Mouse (Mus musculus) neural tube, embryonic 11.5 days (tissue): ENCODE data around the gene Heatr5b. TPM values are rescaled to one million over a fixed set of nuclear protein-coding genes. Genes with fewer than 3 reads are reported as not detected.

ENCODE experiments used
- ATAC-seq: fragments of 200-750 bp; cut with Nextera tagmentation; 2 replicates; pipeline ENCODE4 v1.8.0; 2017; ENCODE audit warnings: moderate number of reproducible peaks, mild to moderate bottlenecking, moderate TSS enrichment, moderate library complexity; ENCODE audit not compliant: insufficient read depth, low FRiP score, low TSS enrichment
- DNase-seq: peaks from one replicate; pipeline ENCODE4 v3.0.0-alpha.2; 2015; ENCODE audit warnings: low spot score
- H3K27ac ChIP-seq: fragments of 300-500 bp; sonication (generic); 2 replicates; pipeline ENCODE4 v1.5.1; 2014; ENCODE audit warnings: low read depth, mild to moderate bottlenecking, low read length
- H3K27me3 ChIP-seq: fragments of 300-500 bp; sonication (generic); 2 replicates; pipeline ENCODE4 v1.6.1; 2014; ENCODE audit warnings: mild to moderate bottlenecking, low read length, mixed read lengths; ENCODE audit not compliant: control insufficient read depth, insufficient read depth
- H3K36me3 ChIP-seq: fragments of 300-500 bp; sonication (generic); 2 replicates; pipeline ENCODE4 v1.6.1; 2014; ENCODE audit warnings: mild to moderate bottlenecking, low read length, moderate library complexity, mixed read lengths; ENCODE audit not compliant: control insufficient read depth, insufficient read depth
- H3K4me1 ChIP-seq: fragments of 300-500 bp; sonication (generic); 2 replicates; pipeline ENCODE4 v1.6.1; 2014; ENCODE audit warnings: low read length, mixed read lengths; ENCODE audit not compliant: control insufficient read depth, insufficient read depth
- H3K4me2 ChIP-seq: fragments of 300-500 bp; sonication (generic); 2 replicates; pipeline ENCODE4 v1.6.1; 2014; ENCODE audit warnings: low read depth, mild to moderate bottlenecking, moderate library complexity
- H3K4me3 ChIP-seq: fragments of 300-500 bp; sonication (generic); 2 replicates; pipeline ENCODE4 v1.5.1; 2014; ENCODE audit warnings: low read depth, low read length
- H3K9ac ChIP-seq: fragments of 300-500 bp; sonication (generic); 2 replicates; pipeline ENCODE4 v1.6.1; 2014; ENCODE audit warnings: mild to moderate bottlenecking, low read length
- H3K9me3 ChIP-seq: fragments of 300-500 bp; sonication (generic); 2 replicates; pipeline ENCODE4 v1.6.1; 2016; ENCODE audit warnings: low read length; ENCODE audit not compliant: control insufficient read depth
- WGBS: fragments of 180-500 bp; shearing (Covaris S2); extraction: QIAGEN DNeasy Blood & Tissue Kit; methylation state at CpG from one replicate; pipeline ENCODE4 v1.1.7; 2014; 5-methylcytosine and 5-hydroxymethylcytosine counted together
- polyA plus RNA-seq: library from polyadenylated mRNA; unstranded; fragments of >200 nt; fragmentation: Nextera tagmentation; extraction: Ambion mirVana; gene quantifications from 2 replicates; pipeline ENCODE4 v1.2.1, GENCODE M21; 2014

The Heatr5b gene
- polyA plus RNA-seq, 1 experiment from 2014 or later = 18.9 TPM

DNA sequence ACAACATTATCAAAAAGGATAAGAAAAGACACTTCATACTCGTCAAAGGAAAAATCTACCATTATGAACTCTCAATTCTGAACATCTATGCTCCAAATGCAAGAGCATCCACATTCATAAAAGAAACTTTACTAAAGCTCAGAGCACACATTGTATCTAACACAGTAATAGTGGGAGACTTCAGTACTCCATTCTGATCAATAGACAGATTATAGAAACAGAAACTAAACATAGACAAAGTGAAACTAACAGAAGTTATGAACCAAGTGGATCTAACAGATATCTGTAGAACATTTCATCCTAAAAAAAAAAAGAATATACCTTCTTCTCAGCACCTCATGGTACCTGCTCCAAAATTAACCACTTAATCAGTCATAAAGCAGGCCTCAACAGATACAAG lies 56.4 kb downstream of the Heatr5b start:
- ATAC-seq (no peak), DNase-seq (no peak)
- H3K27me3 ChIP-seq = no peaks in the 10 kb centered on the region
- H3K36me3 ChIP-seq = no peaks in the 10 kb centered on the region
- H3K9ac ChIP-seq = no peak overlapping the region
- H3K4me2 ChIP-seq = no peak overlapping the region
- H3K4me3 ChIP-seq = no peak overlapping the region
- H3K9me3 ChIP-seq = no peaks in the 10 kb centered on the region
- WGBS = 92% methylated on average over 1 of the region's 1 CpGs
- no peak overlapping the region for H3K27ac ChIP-seq
- no peaks in the 10 kb centered on the region for H3K4me1 ChIP-seq

DNA sequence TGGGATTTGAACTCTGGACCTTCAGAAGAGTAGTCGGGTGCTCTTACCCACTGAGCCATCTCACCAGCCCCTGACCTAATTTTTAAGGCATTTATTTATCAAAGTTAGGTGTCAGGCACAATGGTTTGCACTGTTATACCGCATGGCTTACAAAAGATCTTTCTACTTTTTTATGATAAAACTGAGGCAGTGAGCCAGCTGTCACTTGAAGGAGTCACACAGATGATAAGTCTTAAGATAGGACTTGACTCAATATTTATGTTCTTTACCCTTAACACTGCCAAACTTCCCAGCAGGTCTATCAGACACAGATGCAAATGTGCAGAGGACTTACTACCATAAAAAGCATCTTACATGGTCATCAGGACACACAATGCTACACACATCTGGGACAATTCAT lies 62.8 kb downstream of the Heatr5b start:
- ATAC-seq (no peak), DNase-seq (no peak)
- Histone ChIP-seq H3K27ac (no peak overlapping the region), H3K9me3 (no peaks in the 10 kb centered on the region), H3K27me3 (no peaks in the 10 kb centered on the region), H3K4me1 (no peaks in the 10 kb centered on the region), H3K4me2 (no peak overlapping the region), H3K36me3 (no peaks in the 10 kb centered on the region; the same call in 1 of the 2 replicates), H3K9ac (no peak overlapping the region), H3K4me3 (no peak overlapping the region)
- 94% methylated on average over 2 of the region's 2 CpGs for WGBS

DNA sequence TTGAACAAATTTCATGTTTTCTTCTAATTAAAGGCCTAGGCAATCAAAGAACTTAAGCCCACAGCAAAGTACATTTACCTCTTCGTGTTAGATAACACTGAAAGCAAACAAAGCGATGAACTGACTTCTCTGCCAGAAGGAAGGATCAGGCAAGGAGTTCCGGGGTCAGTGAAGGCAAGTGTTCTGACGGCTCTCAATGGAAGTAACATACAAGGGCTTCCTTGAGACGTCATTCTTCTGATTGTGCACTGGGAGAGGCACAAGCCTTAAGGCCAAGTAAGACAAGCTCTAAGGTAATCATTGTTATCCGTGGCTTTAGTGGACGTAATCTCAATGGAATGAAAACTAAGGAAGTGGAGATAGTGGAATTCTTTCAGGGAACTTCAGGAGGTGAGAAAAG lies 64.2 kb downstream of the Heatr5b start:
- Histone ChIP-seq H3K9ac (no peak overlapping the region), H3K4me2 (no peak overlapping the region), H3K27ac (no peak overlapping the region), H3K9me3 (no peaks in the 10 kb centered on the region), H3K36me3 (no peaks in the 10 kb centered on the region; the same call in 1 of the 2 replicates), H3K4me3 (no peak overlapping the region), H3K27me3 (no peaks in the 10 kb centered on the region), H3K4me1 (no peaks in the 10 kb centered on the region)
- DNase-seq (no peak), ATAC-seq (no peak)
- WGBS = 80% methylated on average over 7 of the region's 7 CpGs

DNA sequence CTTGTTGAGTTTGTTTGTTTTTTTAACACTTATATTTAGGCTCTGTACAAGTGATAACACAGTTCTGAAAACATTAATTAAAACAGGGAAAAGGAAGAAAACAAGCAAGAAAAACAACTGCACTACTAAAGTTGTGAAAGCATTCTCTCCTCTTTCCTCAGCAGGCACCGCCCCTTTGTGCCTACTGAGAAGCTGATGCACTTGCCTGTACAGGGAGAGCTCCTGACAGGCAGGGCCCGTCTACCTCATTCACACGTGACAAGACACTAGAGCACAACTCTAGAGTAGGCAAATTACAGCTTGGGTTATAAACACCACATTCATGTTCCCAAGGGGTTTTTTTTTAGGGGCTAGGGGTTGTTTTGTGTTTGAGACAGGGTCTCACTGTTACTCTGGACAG lies 65.8 kb downstream of the Heatr5b start:
- ATAC-seq = no peak
- H3K36me3 ChIP-seq = no peaks in the 10 kb centered on the region; the same call in 1 of the 2 replicates
- no peak for DNase-seq
- no peaks in the 10 kb centered on the region for H3K9me3 ChIP-seq
- no peaks in the 10 kb centered on the region for H3K4me1 ChIP-seq
- no peak overlapping the region for H3K4me3 ChIP-seq
- no peak overlapping the region for H3K27ac ChIP-seq
- H3K4me2 ChIP-seq = no peak overlapping the region
- H3K9ac ChIP-seq = no peak overlapping the region
- no peaks in the 10 kb centered on the region for H3K27me3 ChIP-seq
- WGBS = 81% methylated on average over 3 of the region's 3 CpGs

DNA sequence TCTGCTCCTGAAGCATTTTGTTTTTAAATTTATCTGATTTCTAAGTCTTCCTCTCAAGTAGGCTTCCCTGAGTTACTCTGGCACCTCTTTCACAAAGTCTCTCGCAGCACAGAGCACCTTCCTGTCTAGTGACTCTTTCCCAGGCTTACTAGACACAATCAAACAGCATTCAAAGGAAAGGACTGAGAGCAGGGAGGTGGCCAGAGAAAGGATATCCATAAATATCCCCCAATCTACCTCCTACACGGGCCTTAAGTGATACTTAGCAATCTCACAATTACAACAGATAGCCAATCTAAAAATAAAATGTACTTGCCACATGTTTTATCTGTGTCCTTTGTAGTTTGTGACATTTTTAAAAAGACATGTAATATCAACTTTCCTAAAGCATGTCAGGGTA lies 66.2 kb downstream of the Heatr5b start:
- H3K4me1 ChIP-seq = no peaks in the 10 kb centered on the region
- no peak for DNase-seq
- no peak overlapping the region for H3K4me2 ChIP-seq
- no peak overlapping the region for H3K9ac ChIP-seq
- no peak for ATAC-seq
- no peaks in the 10 kb centered on the region for H3K9me3 ChIP-seq
- H3K27ac ChIP-seq = no peak overlapping the region
- no peaks in the 10 kb centered on the region for H3K27me3 ChIP-seq
- H3K36me3 ChIP-seq = no peaks in the 10 kb centered on the region; the same call in 1 of the 2 replicates
- H3K4me3 ChIP-seq = no peak overlapping the region
- WGBS = 86% methylated on average over 2 of the region's 2 CpGs

DNA sequence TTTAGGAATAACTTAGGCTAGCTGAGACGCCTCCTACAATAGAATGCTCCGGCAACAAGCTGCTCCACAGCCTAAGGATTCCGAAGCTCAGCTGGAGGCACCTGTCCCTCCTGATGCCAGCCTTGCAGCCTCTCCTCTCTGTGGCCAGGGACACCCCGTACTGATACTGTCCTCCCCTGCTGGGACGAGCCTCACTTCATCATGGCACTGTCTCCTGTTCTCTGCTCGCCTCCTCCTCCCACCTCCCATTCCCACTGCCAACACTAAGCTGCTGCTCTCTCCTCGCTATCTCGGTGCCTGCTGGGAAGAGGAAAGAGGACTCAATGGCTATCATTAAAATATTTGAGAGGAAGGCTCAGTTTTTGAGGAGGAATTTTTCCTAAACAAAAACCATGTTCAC lies 67.6 kb downstream of the Heatr5b start:
- DNase-seq = no peak
- Histone ChIP-seq H3K9me3 (no peaks in the 10 kb centered on the region), H3K27me3 (no peaks in the 10 kb centered on the region), H3K9ac (no peak overlapping the region), H3K4me2 (no peak overlapping the region), H3K27ac (no peak overlapping the region), H3K4me1 (no peaks in the 10 kb centered on the region), H3K4me3 (no peak overlapping the region), H3K36me3 (no peaks in the 10 kb centered on the region)
- WGBS = 75% methylated on average over 8 of the region's 8 CpGs
- no peak for ATAC-seq

DNA sequence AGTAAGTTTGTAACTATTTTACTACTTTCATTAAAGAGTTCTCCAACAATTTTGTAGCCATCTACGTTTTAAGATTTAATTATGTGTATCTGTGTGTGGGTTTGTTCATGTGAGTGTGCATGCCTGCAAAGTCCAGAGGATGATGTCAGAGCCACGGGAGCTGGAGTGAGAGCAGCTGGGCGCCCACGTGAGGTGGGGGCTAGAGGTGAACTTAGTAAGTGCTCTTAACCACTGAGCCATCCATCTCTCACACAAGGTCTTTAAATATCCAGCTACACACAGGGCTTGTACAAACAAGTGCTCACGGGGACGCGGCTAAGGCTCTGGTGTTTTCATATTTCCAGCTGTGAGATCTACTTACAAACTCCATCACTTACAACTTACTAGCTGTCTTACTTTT lies 69.1 kb downstream of the Heatr5b start:
- WGBS = 79% methylated on average over 7 of the region's 7 CpGs
- H3K9me3 ChIP-seq = no peaks in the 10 kb centered on the region
- H3K4me2 ChIP-seq = no peak overlapping the region
- no peaks in the 10 kb centered on the region for H3K36me3 ChIP-seq
- no peak overlapping the region for H3K27ac ChIP-seq
- H3K4me1 ChIP-seq = no peaks in the 10 kb centered on the region
- no peak overlapping the region for H3K4me3 ChIP-seq
- H3K27me3 ChIP-seq = no peaks in the 10 kb centered on the region
- no peak for ATAC-seq
- DNase-seq = no peak
- H3K9ac ChIP-seq = no peak overlapping the region

DNA sequence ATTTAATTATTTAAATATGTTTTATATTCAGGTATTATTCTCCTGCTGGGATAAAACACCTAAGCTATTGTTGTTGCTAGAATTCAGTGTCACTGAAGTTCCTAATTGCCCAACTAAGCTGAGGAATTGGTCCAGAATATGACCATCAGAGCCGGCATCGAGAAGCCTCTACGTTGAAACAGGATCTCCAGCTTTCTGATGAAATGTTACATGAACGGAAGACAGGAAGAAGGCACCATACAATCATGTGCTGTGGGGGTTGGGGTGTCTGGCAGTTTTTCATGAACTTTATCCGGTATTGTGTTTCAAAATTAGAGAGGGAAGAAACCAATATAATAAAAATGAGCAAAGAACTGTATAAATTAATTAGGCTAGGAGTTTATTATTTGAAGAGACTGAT lies 71.9 kb downstream of the Heatr5b start:
- Histone ChIP-seq H3K4me3 (no peak overlapping the region), H3K27me3 (no peaks in the 10 kb centered on the region), H3K4me1 (no peaks in the 10 kb centered on the region), H3K9me3 (no peaks in the 10 kb centered on the region), H3K36me3 (no peaks in the 10 kb centered on the region), H3K4me2 (no peak overlapping the region), H3K27ac (no peak overlapping the region), H3K9ac (no peak overlapping the region)
- ATAC-seq (no peak), DNase-seq (no peak)
- WGBS = 93% methylated on average over 5 of the region's 5 CpGs

DNA sequence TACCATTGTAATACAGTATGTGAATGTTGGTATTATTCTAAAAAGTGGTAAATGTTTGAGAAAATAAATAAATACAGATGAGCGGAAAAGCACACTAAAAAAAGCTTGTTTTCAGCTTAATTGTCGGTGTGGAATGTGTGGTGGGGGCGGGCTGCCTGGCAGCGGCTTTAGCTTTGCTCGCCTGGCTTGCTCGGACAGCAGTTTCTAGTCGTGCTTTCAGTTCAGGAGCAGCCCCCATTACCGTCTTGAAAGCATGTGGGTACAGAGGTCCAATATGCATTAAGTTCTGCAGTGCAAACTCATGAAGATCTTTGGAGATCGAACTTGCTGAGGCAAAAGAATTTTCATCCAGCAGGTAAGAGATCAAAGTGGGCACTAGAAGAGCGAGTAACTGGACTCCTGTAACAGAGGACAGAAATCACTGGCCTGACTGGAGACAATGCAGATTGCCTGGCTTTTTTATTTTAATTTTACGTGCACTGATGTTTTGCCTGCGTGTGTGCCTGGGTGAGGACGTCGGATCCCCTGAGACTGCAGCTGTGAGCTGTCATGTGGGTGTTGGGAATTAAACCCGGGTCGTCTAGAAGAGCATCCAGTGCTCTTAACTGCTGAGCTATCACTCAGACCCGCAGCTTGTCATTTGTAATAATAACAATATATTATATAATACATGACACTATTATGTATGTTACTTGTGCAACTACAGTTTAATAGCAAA lies 82.1 kb downstream of the Heatr5b start:
- Histone ChIP-seq H3K36me3 (no peaks in the 10 kb centered on the region; the same call in 1 of the 2 replicates), H3K4me1 (no peaks in the 10 kb centered on the region), H3K9me3 (no peaks in the 10 kb centered on the region), H3K4me3 (no peak overlapping the region), H3K27me3 (no peaks in the 10 kb centered on the region), H3K4me2 (no peak overlapping the region), H3K27ac (no peak overlapping the region), H3K9ac (no peak overlapping the region)
- 72% methylated on average over 17 of the region's 17 CpGs for WGBS
- ATAC-seq (no peak), DNase-seq (no peak)
